Mouse (Mus musculus): ENCODE measurements around the gene Prnp. TPM values are rescaled to one million over a fixed set of nuclear protein-coding genes. Genes with fewer than 3 reads are reported as not detected.

The Prnp gene
- polyA plus RNA-seq, 1 experiment from 2014 or later = 43.6 TPM

- H3K9me3 ChIP-seq = no peaks in the 10 kb centered on the region
- no peak overlapping the region for H3K27ac ChIP-seq
- H3K27me3 ChIP-seq = no peaks in the 10 kb centered on the region
- WGBS = 87% methylated on average over 6 of the region's 6 CpGs
- H3K9ac ChIP-seq (replicated peaks) = no peak overlapping the region
- H3K4me1 ChIP-seq (replicated peaks) = peaks cover 11% of the 10 kb centered on the region
- no peak for ATAC-seq (ENCODE audit: insufficient number of reproducible peaks, insufficient read depth, low FRiP score, low TSS enrichment, low read depth)
- H3K4me2 ChIP-seq = no peak overlapping the region
- H3K4me3 ChIP-seq (replicated peaks) = no peak overlapping the region
- no peaks in the 10 kb centered on the region for H3K36me3 ChIP-seq
These were observed 23.1 kb upstream of the Prnp start for GRCm38 (mm10) chr2:131886503-131887160.

GRCm38 (mm10) chr2:131888233-131888632, 21.5 kb upstream of the Prnp start:
- no peak overlapping the region for H3K4me2 ChIP-seq
- no peaks in the 10 kb centered on the region for H3K9me3 ChIP-seq
- no peaks in the 10 kb centered on the region for H3K36me3 ChIP-seq
- H3K4me3 ChIP-seq (replicated peaks) = no peak overlapping the region
- no peak overlapping the region for H3K9ac ChIP-seq (replicated peaks)
- no peak for ATAC-seq (ENCODE audit: insufficient number of reproducible peaks, insufficient read depth, low FRiP score, low TSS enrichment, low read depth)
- H3K27ac ChIP-seq = no peak overlapping the region
- H3K27me3 ChIP-seq = no peaks in the 10 kb centered on the region
- peaks cover 14% of the 10 kb centered on the region for H3K4me1 ChIP-seq (replicated peaks)
- WGBS = 70% methylated on average over 7 of the region's 7 CpGs

DNA sequence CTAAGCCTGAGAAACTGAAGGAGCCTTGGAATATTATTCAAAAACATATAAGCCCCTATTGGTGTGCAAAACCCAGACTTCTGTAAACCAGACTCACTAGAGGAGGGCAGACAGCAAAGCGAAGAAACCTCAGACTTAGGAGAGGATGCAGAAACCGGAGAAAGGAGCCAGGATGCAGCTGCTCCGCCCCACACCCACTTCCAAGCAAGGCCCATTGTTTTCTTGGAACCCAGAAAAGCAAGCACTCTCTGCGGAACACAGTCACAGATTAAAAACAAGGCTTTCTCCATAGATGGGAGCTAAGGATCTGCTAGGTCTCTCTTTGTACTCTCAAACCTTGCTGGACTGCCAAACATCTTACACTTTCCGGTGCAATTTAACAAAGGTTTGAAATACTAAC, 17.2 kb upstream of the Prnp start:
- no peak for ATAC-seq (ENCODE audit: insufficient number of reproducible peaks, insufficient read depth, low FRiP score, low TSS enrichment, low read depth)
- H3K27ac ChIP-seq = no peak overlapping the region
- no peaks in the 10 kb centered on the region for H3K36me3 ChIP-seq
- H3K4me3 ChIP-seq (replicated peaks) = no peak overlapping the region
- H3K4me1 ChIP-seq (replicated peaks) = peaks cover 14% of the 10 kb centered on the region
- no peaks in the 10 kb centered on the region for H3K27me3 ChIP-seq
- no peak overlapping the region for H3K9ac ChIP-seq (replicated peaks)
- no peaks in the 10 kb centered on the region for H3K9me3 ChIP-seq
- no peak overlapping the region for H3K4me2 ChIP-seq
- 57% methylated on average over 5 of the region's 5 CpGs for WGBS

- no peak overlapping the region for H3K27ac ChIP-seq
- H3K9me3 ChIP-seq = no peaks in the 10 kb centered on the region
- WGBS = 43% methylated on average over 2 of the region's 2 CpGs
- H3K4me2 ChIP-seq = no peak overlapping the region
- no peak overlapping the region for H3K9ac ChIP-seq (replicated peaks)
- no peak for ATAC-seq (ENCODE audit: insufficient number of reproducible peaks, insufficient read depth, low FRiP score, low TSS enrichment, low read depth)
- no peak overlapping the region for H3K4me3 ChIP-seq (replicated peaks)
- H3K4me1 ChIP-seq (replicated peaks) = 0 out of 2 replicates have a peak, but pooled peaks cover 3% of the 10 kb centered on the region
- no peaks in the 10 kb centered on the region for H3K27me3 ChIP-seq
- no peaks in the 10 kb centered on the region for H3K36me3 ChIP-seq
These were observed 14.6 kb upstream of the Prnp start for GRCm38 (mm10) chr2:131895106-131895505.

GRCm38 (mm10) chr2:131896011-131896410, 13.7 kb upstream of the Prnp start:
- H3K9ac ChIP-seq (replicated peaks) = no peak overlapping the region
- H3K27ac ChIP-seq = no peak overlapping the region
- no peaks in the 10 kb centered on the region for H3K36me3 ChIP-seq
- no peak for ATAC-seq (ENCODE audit: insufficient number of reproducible peaks, insufficient read depth, low FRiP score, low TSS enrichment, low read depth)
- no peak overlapping the region for H3K4me3 ChIP-seq (replicated peaks)
- no peaks in the 10 kb centered on the region for H3K27me3 ChIP-seq
- no peaks in the 10 kb centered on the region for H3K9me3 ChIP-seq
- no peak overlapping the region for H3K4me2 ChIP-seq
- 0 out of 2 replicates have a peak, but pooled peaks cover 3% of the 10 kb centered on the region for H3K4me1 ChIP-seq (replicated peaks)
- 97% methylated on average over 4 of the region's 4 CpGs for WGBS

- no peaks in the 10 kb centered on the region for H3K36me3 ChIP-seq
- no peak overlapping the region for H3K4me2 ChIP-seq
- H3K27me3 ChIP-seq = no peaks in the 10 kb centered on the region
- no peaks in the 10 kb centered on the region for H3K9me3 ChIP-seq
- 0 out of 2 replicates have a peak, but pooled peaks cover 1% of the 10 kb centered on the region for H3K4me1 ChIP-seq (replicated peaks)
- no peak overlapping the region for H3K9ac ChIP-seq (replicated peaks)
- H3K4me3 ChIP-seq (replicated peaks) = no peak overlapping the region
- ATAC-seq (ENCODE audit: insufficient number of reproducible peaks, insufficient read depth, low FRiP score, low TSS enrichment, low read depth) = no peak
- 90% methylated on average over 12 of the region's 12 CpGs for WGBS
- no peak overlapping the region for H3K27ac ChIP-seq
These were observed 12.2 kb upstream of the Prnp start for GRCm38 (mm10) chr2:131897336-131898109.

DNA sequence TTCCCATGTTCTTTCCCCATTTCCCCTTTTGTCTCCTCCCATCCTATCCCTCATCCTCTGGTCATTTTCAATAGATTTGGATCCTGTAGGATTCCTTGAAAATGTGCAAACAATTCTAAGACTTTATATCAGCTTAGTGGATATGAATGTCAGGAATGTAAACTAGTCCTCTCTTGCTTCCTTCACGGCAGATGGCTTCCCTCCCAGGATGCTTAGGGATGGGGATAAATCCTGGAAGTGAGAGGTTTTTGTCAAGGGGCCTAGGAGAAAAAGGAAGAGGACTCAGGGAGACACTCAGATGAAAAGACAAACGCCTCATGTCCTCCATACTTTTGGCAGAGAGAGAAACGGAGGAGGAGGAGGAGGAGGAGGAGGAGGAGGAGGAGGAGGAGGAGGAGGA, 7.3 kb upstream of the Prnp start:
- Histone ChIP-seq H3K4me3 (replicated peaks) (no peak overlapping the region), H3K36me3 (no peaks in the 10 kb centered on the region), H3K27me3 (no peaks in the 10 kb centered on the region), H3K9me3 (no peaks in the 10 kb centered on the region), H3K4me2 (no peak overlapping the region), H3K9ac (replicated peaks) (no peak overlapping the region), H3K27ac (no peak overlapping the region), H3K4me1 (replicated peaks) (no peaks in the 10 kb centered on the region)
- ATAC-seq (ENCODE audit: insufficient number of reproducible peaks, insufficient read depth, low FRiP score, low TSS enrichment, low read depth) = no peak
- WGBS = 22% methylated on average over 3 of the region's 3 CpGs

DNA sequence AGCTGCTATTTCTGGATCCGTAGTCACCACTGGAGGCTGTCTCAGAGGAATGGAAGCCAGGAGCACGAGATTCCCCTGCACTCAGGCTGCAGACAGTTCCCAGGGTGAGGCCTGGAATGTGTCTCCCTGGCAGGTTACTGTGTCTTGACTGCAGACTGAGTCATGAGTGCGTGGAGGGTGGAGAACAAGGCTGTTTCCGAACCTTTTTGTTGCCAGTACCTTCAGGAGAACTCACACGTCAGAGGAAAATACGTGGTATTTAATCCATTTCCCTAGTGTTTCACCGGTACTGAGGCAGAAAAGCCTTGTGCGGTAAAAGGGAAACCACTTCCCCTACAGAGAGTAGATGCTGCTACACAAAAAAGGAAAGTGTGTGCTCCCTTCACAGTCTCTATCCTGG, 6.9 kb upstream of the Prnp start:
- no peak overlapping the region for H3K4me3 ChIP-seq (replicated peaks)
- no peaks in the 10 kb centered on the region for H3K27me3 ChIP-seq
- no peak for ATAC-seq (ENCODE audit: insufficient number of reproducible peaks, insufficient read depth, low FRiP score, low TSS enrichment, low read depth)
- no peaks in the 10 kb centered on the region for H3K4me1 ChIP-seq (replicated peaks)
- H3K36me3 ChIP-seq = no peaks in the 10 kb centered on the region
- H3K9me3 ChIP-seq = no peaks in the 10 kb centered on the region
- no peak overlapping the region for H3K4me2 ChIP-seq
- H3K9ac ChIP-seq (replicated peaks) = no peak overlapping the region
- no peak overlapping the region for H3K27ac ChIP-seq
- 35% methylated on average over 8 of the region's 8 CpGs for WGBS

DNA sequence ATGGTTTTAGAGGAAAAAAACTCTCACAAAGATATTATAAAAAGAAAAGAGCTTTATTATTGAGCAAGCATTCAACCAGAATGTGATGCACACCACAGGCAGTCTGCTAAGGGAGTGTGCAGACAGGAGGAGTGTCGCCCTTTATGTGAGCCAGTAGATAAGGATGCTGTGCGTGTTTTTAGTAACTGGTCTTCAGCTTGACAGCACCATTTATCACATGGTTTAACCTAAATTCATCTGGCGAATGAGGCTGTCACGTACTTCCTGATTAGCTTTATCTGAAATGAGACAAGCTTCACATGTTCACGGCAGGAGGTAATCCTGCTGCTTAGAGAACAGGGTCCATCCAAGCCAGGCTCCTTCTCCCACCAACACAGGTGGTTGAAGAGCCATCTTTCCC, 4.7 kb upstream of the Prnp start:
- ATAC-seq (ENCODE audit: insufficient number of reproducible peaks, insufficient read depth, low FRiP score, low TSS enrichment, low read depth) = no peak
- H3K4me2 ChIP-seq = no peak overlapping the region
- 68% methylated on average over 5 of the region's 5 CpGs for WGBS

GRCm38 (mm10) chr2:131905776-131906175, 4.0 kb upstream of the Prnp start:
- Histone ChIP-seq H3K36me3 (no peaks in the 10 kb centered on the region), H3K9me3 (no peaks in the 10 kb centered on the region), H3K9ac (replicated peaks) (no peak overlapping the region), H3K4me1 (replicated peaks) (peaks cover 8% of the 10 kb centered on the region), H3K4me2 (no peak overlapping the region), H3K27me3 (0 out of 2 replicates have a peak, but pooled peaks cover 8% of the 10 kb centered on the region), H3K27ac (no peak overlapping the region), H3K4me3 (replicated peaks) (no peak overlapping the region)
- WGBS = 47% methylated on average over 6 of the region's 6 CpGs
- no peak for ATAC-seq (ENCODE audit: insufficient number of reproducible peaks, insufficient read depth, low FRiP score, low TSS enrichment, low read depth)

More for the DNA sequence above, 4.7 kb upstream of the Prnp start:
- Histone ChIP-seq H3K27ac (no peak overlapping the region), H3K9ac (replicated peaks) (no peak overlapping the region), H3K4me1 (replicated peaks) (peaks cover under 1% of the 10 kb centered on the region; the same call in 1 of the 2 replicates), H3K27me3 (0 out of 2 replicates have a peak, but pooled peaks cover 8% of the 10 kb centered on the region), H3K9me3 (no peaks in the 10 kb centered on the region), H3K4me3 (replicated peaks) (no peak overlapping the region), H3K36me3 (no peaks in the 10 kb centered on the region)

DNA sequence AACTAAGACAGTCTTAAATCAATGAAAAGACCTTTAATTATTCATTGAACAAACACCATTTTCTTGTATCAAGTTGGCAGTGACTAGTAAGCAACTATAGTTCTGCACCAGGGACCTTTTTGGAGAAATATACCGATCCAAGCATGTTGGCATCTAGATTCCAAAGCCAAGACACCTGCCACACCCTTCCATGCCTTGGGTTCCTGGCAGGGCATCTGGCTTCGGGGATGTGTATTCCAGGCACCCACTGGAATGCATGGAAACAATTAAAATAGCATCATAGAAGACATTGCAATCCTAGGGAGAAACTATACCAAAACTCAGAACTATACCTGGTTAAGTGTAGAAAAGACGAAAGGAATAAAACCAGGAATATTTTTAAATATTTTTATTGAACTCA, 3.5 kb upstream of the Prnp start:
- no peak for ATAC-seq (ENCODE audit: insufficient number of reproducible peaks, insufficient read depth, low FRiP score, low TSS enrichment, low read depth)
- no peak overlapping the region for H3K4me3 ChIP-seq (replicated peaks)
- whole genome bisulfite sequencing = 78% methylated on average over 3 of the region's 3 CpGs
- no peak overlapping the region for H3K27ac ChIP-seq
- 0 out of 2 replicates have a peak, but pooled peaks cover 8% of the 10 kb centered on the region for H3K27me3 ChIP-seq
- H3K4me1 ChIP-seq (replicated peaks) = peaks cover 13% of the 10 kb centered on the region
- no peak overlapping the region for H3K9ac ChIP-seq (replicated peaks)
- no peak overlapping the region for H3K4me2 ChIP-seq
- H3K9me3 ChIP-seq = no peaks in the 10 kb centered on the region
- H3K36me3 ChIP-seq = no peaks in the 10 kb centered on the region

Measured in limb, embryonic 12.5 days (tissue).